Mouse (Mus musculus): ENCODE measurements at regions not wholly inside any gene's neighbourhood (a gene's known extent, or its start where the extent isn't known, plus 50 kb on each side); places are given as distances from the start of the nearest gene placed in this dataset.

- TF ChIP-seq CTCF (IDR thresholded peaks at IDR 0.05; ENCODE audit: low read depth, low read length) (no peak), POLR2AphosphoS5 (IDR thresholded peaks at IDR 0.05; ENCODE audit: insufficient replicate concordance, low read depth, low read length) (no peak), GATA1 (IDR thresholded peaks at IDR 0.05; ENCODE audit: borderline replicate concordance, low read length) (no peak), TAL1 (conservative IDR thresholded peaks at IDR 0.05; ENCODE audit: low read depth, low read length) (no peak)
These were observed 205.2 kb upstream of the Thbs1 start for GRCm38 (mm10) chr2:117906509-117906908.

Data from G1E (cell line).